Mouse (Mus musculus) liver, embryonic 14.5 days (tissue): Measurements from ENCODE around the gene Topaz1.

Source experiments
- CTCF ChIP-seq: IDR thresholded peaks from 2 replicates; pipeline ENCODE4 v1.5.1; 2016; ENCODE audit warnings: antibody characterized with exemption, low read depth, control low read depth
- EP300 ChIP-seq: IDR thresholded peaks from 2 replicates; pipeline ENCODE4 v1.6.1; 2016; ENCODE audit warnings: antibody characterized with exemption, low read depth

- TF ChIP-seq CTCF = no peak
- TF ChIP-seq EP300 = no peak
Measured at GRCm38 (mm10) chr9:122836126-122836525, 89.0 kb downstream of the Topaz1 start.
